Mouse (Mus musculus): ENCODE data around the gene Lamb1. TPM values are rescaled to one million over a fixed set of nuclear protein-coding genes. Genes with fewer than 3 reads are reported as not detected.

Gene Lamb1
- polyA plus RNA-seq, 2 experiments, result 67.2 to 76.6 TPM

DNA sequence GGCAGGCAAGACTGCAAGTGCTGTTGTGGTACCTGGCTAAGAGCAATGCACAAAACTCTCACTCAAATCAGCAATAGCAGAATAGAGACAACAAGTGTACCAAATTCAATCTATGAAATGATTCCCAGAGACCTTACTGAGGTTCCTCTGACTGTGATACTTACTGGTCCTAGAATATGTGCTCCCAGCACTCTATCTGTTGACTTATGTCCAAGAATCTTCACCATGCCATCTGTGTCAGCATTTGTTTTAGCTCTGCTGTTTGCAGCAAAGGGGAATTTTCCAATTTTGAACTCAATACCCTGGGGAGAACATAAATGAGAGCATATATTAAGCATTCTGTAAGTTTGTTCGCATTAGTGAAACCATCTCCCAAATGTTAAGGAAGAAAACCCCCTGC, 68.2 kb downstream of the Lamb1 start:
- 96% methylated on average over 1 of the region's 1 CpGs for WGBS
- peaks cover 75% of the 10 kb centered on the region for H3K36me3 ChIP-seq (ENCODE audit: control insufficient read depth, insufficient read depth, low read length)

GRCm38 (mm10) chr12:31350191-31350943, 85.3 kb downstream of the Lamb1 start:
- DNase-seq (ENCODE audit: low spot score) (no peak), ATAC-seq (ENCODE audit: low FRiP score, low read depth) (no peak)
- Histone ChIP-seq H3K9me3 (ENCODE audit: control insufficient read depth, low read length) (no peaks in the 10 kb centered on the region), H3K27ac (replicated peaks; ENCODE audit: low read depth, low read length) (no peak overlapping the region), H3K9ac (ENCODE audit: low read depth, low read length, severe bottlenecking) (peak overlapping the region; percentile 90), H3K4me2 (replicated peaks; ENCODE audit: low read depth, low read length, severe bottlenecking) (peak overlapping the region; percentile 58), H3K4me1 (ENCODE audit: control insufficient read depth, insufficient read depth, low read length) (peaks cover 4% of the 10 kb centered on the region), H3K36me3 (ENCODE audit: control insufficient read depth, insufficient read depth, low read length) (peaks cover 19% of the 10 kb centered on the region), H3K27me3 (ENCODE audit: control insufficient read depth, insufficient read depth, low read length) (no peaks in the 10 kb centered on the region), H3K4me3 (replicated peaks; ENCODE audit: low read length) (peak overlapping the region; percentile 95)
- WGBS, result 28% methylated on average over 15 of the region's 15 CpGs
- TF ChIP-seq POLR2A (IDR thresholded peaks at IDR 0.05; ENCODE audit: borderline replicate concordance, extremely low read depth, insufficient read depth, insufficient read length), result no peak

More for the DNA sequence above, 68.2 kb downstream of the Lamb1 start:
- TF ChIP-seq POLR2A (IDR thresholded peaks at IDR 0.05; ENCODE audit: borderline replicate concordance, extremely low read depth, insufficient read depth, insufficient read length), result no peak
- no peak overlapping the region for H3K9ac ChIP-seq (ENCODE audit: low read depth, low read length, severe bottlenecking)
- DNase-seq (ENCODE audit: low spot score) (no peak), ATAC-seq (ENCODE audit: low FRiP score, low read depth) (no peak)
- H3K27me3 ChIP-seq (ENCODE audit: control insufficient read depth, insufficient read depth, low read length), result no peaks in the 10 kb centered on the region
- H3K27ac ChIP-seq (replicated peaks; ENCODE audit: low read depth, low read length), result no peak overlapping the region
- no peaks in the 10 kb centered on the region for H3K9me3 ChIP-seq (ENCODE audit: control insufficient read depth, low read length)
- no peak overlapping the region for H3K4me3 ChIP-seq (replicated peaks; ENCODE audit: low read length)
- no peaks in the 10 kb centered on the region for H3K4me1 ChIP-seq (ENCODE audit: control insufficient read depth, insufficient read depth, low read length)
- no peak overlapping the region for H3K4me2 ChIP-seq (replicated peaks; ENCODE audit: low read depth, low read length, severe bottlenecking)

DNA sequence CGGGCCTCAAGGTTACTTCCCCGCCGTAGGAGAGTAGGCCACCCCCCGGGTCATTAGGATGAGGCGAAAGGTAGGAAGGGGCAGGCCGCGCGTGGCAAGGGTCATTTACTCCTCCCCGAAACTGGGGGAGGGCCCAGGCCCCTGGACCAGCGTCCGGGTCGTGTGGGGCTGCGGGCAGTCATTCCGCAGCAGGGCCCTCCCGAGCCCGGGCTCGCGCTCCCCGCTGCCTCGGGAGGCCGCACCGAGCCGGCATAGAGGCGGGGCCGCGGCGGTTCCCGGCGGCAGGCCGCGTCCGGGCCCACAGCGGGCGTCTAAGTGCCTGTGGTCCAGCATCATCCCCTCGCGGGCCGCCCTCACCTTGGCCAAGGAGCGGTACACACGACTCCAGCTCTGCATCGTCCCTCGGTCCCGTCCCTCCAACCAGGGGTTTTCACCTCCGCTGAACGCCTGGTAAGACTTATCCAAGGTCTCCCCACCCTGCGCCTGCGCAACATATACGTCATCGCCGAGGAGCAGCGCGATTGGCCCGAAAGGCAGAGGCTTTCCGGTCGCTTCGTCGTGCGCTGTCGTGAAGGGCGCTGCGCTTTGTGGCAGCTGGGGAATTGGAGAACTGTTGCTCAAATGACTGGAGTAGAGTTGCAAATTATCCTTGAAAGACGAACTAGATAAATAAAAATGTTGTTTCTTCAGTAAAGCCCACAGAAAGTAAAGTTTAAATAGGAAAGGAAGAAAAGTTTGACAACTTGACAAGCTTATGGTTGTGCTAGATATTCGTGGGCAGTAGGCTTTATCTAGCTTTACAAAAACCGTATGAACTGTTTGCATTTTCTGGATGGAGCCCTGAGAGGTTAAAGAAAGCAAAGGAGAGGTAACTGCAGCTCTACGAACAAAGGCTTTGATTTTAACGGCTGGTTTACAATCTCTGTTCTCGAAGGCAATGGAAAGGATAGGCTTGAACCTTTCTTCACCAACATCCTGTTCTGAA, 86.2 kb downstream of the Lamb1 start, which contains the start of gene Dld:
TSS of gene Dld (minus strand) at position 510 of the 985 bp plus-strand sequence.
- peak; percentile 94 for DNase-seq (ENCODE audit: low spot score)
- Histone ChIP-seq H3K36me3 (ENCODE audit: control insufficient read depth, insufficient read depth, low read length) (peaks cover 19% of the 10 kb centered on the region), H3K27me3 (ENCODE audit: control insufficient read depth, insufficient read depth, low read length) (no peaks in the 10 kb centered on the region), H3K27ac (replicated peaks; ENCODE audit: low read depth, low read length) (peak within 1 kb of the TSS; percentile 81), H3K9me3 (ENCODE audit: control insufficient read depth, low read length) (no peaks in the 10 kb centered on the region), H3K4me1 (ENCODE audit: control insufficient read depth, insufficient read depth, low read length) (peaks cover 4% of the 10 kb centered on the region), H3K4me2 (replicated peaks; ENCODE audit: low read depth, low read length, severe bottlenecking) (peak within 1 kb of the TSS; percentile 58), H3K4me3 (replicated peaks; ENCODE audit: low read length) (peak within 1 kb of the TSS; percentile 95), H3K9ac (ENCODE audit: low read depth, low read length, severe bottlenecking) (peak within 1 kb of the TSS; percentile 90)
- TF ChIP-seq POLR2A (IDR thresholded peaks at IDR 0.05; ENCODE audit: borderline replicate concordance, extremely low read depth, insufficient read depth, insufficient read length), result peak; percentile 23; the same call in 1 of the 2 replicates
- peak; percentile 100 for ATAC-seq (ENCODE audit: low FRiP score, low read depth)
- WGBS, result 8% methylated on average over 35 of the region's 66 CpGs

GRCm38 (mm10) chr12:31366428-31366827, 101.4 kb downstream of the Lamb1 start:
- Histone ChIP-seq H3K4me2 (replicated peaks; ENCODE audit: low read depth, low read length, severe bottlenecking) (no peak overlapping the region), H3K4me1 (ENCODE audit: control insufficient read depth, insufficient read depth, low read length) (no peaks in the 10 kb centered on the region), H3K9ac (ENCODE audit: low read depth, low read length, severe bottlenecking) (no peak overlapping the region), H3K36me3 (ENCODE audit: control insufficient read depth, insufficient read depth, low read length) (no peaks in the 10 kb centered on the region), H3K27ac (replicated peaks; ENCODE audit: low read depth, low read length) (no peak overlapping the region), H3K27me3 (ENCODE audit: control insufficient read depth, insufficient read depth, low read length) (no peaks in the 10 kb centered on the region), H3K9me3 (ENCODE audit: control insufficient read depth, low read length) (no peaks in the 10 kb centered on the region), H3K4me3 (replicated peaks; ENCODE audit: low read length) (no peak overlapping the region)
- 44% methylated on average over 3 of the region's 3 CpGs for WGBS
- DNase-seq (ENCODE audit: low spot score) (no peak), ATAC-seq (ENCODE audit: low FRiP score, low read depth) (no peak)
- TF ChIP-seq POLR2A (IDR thresholded peaks at IDR 0.05; ENCODE audit: borderline replicate concordance, extremely low read depth, insufficient read depth, insufficient read length), result no peak

DNA sequence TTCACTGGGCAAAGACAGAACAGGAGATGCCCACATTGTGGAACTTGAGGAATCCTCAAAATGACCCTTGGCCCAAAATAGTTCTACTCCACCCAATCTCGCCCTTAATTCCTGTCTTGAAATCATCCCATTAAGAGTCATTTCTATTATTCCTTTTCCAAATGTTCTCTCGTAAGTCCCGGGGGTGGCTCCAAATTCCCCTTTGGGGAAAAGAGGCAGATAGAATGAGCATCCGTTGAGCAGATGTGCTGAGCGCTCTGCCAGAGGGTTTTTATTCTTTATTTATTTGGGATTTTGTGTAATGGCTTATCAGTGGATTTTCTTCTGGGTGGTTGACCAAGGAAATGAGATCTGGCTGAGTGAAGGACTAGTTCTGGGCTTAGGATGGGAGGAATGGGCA, 102.7 kb downstream of the Lamb1 start:
- H3K4me3 ChIP-seq (replicated peaks; ENCODE audit: low read length), result no peak overlapping the region
- no peaks in the 10 kb centered on the region for H3K4me1 ChIP-seq (ENCODE audit: control insufficient read depth, insufficient read depth, low read length)
- no peak for TF ChIP-seq POLR2A (IDR thresholded peaks at IDR 0.05; ENCODE audit: borderline replicate concordance, extremely low read depth, insufficient read depth, insufficient read length)
- WGBS, result 84% methylated on average over 5 of the region's 5 CpGs
- H3K36me3 ChIP-seq (ENCODE audit: control insufficient read depth, insufficient read depth, low read length), result no peaks in the 10 kb centered on the region
- H3K27ac ChIP-seq (replicated peaks; ENCODE audit: low read depth, low read length), result no peak overlapping the region
- no peak for ATAC-seq (ENCODE audit: low FRiP score, low read depth)
- no peak overlapping the region for H3K4me2 ChIP-seq (replicated peaks; ENCODE audit: low read depth, low read length, severe bottlenecking)
- no peaks in the 10 kb centered on the region for H3K27me3 ChIP-seq (ENCODE audit: control insufficient read depth, insufficient read depth, low read length)
- H3K9me3 ChIP-seq (ENCODE audit: control insufficient read depth, low read length), result no peaks in the 10 kb centered on the region
- H3K9ac ChIP-seq (ENCODE audit: low read depth, low read length, severe bottlenecking), result no peak overlapping the region
- no peak for DNase-seq (ENCODE audit: low spot score)
